Mouse (Mus musculus) liver, embryonic 12.5 days (tissue): ENCODE data around the gene Taf1. TPM values are rescaled to one million over a fixed set of nuclear protein-coding genes. Genes with fewer than 3 reads are reported as not detected.

Experiments used
- ATAC-seq: fragments of 200-750 bp; cut with Nextera tagmentation; 2 replicates; pipeline ENCODE4 v1.8.0; 2017; ENCODE audit warnings: moderate number of reproducible peaks, mild to moderate bottlenecking, moderate library complexity
- H3K27ac ChIP-seq: fragments of 300-500 bp; sonication (generic); 2 replicates; pipeline ENCODE4 v1.5.1; 2016; ENCODE audit warnings: mild to moderate bottlenecking
- H3K27me3 ChIP-seq: fragments of 300-500 bp; sonication (generic); replicated peaks from 2 replicates; pipeline ENCODE4 v1.6.1; 2016; ENCODE audit warnings: mild to moderate bottlenecking, moderate library complexity
- H3K36me3 ChIP-seq: fragments of 300-500 bp; sonication (generic); 2 replicates; pipeline ENCODE4 v1.6.1; 2016; ENCODE audit warnings: mild to moderate bottlenecking, moderate library complexity
- H3K4me1 ChIP-seq: fragments of 300-500 bp; sonication (generic); 2 replicates; pipeline ENCODE4 v1.6.1; 2016
- H3K4me2 ChIP-seq: fragments of 300-500 bp; sonication (generic); 2 replicates; pipeline ENCODE4 v1.6.1; 2016; ENCODE audit warnings: mild to moderate bottlenecking, moderate library complexity
- H3K4me3 ChIP-seq: fragments of 300-500 bp; sonication (generic); 2 replicates; pipeline ENCODE4 v1.5.1; 2016; ENCODE audit warnings: mild to moderate bottlenecking, moderate library complexity
- H3K9ac ChIP-seq: fragments of 300-500 bp; sonication (generic); 2 replicates; pipeline ENCODE4 v1.6.1; 2016; ENCODE audit warnings: mild to moderate bottlenecking, moderate library complexity
- H3K9me3 ChIP-seq: fragments of 300-500 bp; sonication (generic); replicated peaks from 2 replicates; pipeline ENCODE4 v1.6.1; 2016; ENCODE audit warnings: mild to moderate bottlenecking, moderate library complexity
- WGBS: fragments of 180-500 bp; shearing (Covaris S2); methylation state at CpG from one replicate; pipeline ENCODE4 v1.1.7; 2016; ENCODE audit not compliant: insufficient replicate concordance; 5-methylcytosine and 5-hydroxymethylcytosine counted together
- polyA plus RNA-seq: library from polyadenylated mRNA; unstranded; fragments of >200 nt; fragmentation: Nextera tagmentation; extraction: Ambion mirVana; gene quantifications from 2 replicates; pipeline ENCODE4 v1.2.1, GENCODE M21; 2016

Taf1 gene
- polyA plus RNA-seq, 1 experiment from 2014 or later = 11.7 TPM

DNA sequence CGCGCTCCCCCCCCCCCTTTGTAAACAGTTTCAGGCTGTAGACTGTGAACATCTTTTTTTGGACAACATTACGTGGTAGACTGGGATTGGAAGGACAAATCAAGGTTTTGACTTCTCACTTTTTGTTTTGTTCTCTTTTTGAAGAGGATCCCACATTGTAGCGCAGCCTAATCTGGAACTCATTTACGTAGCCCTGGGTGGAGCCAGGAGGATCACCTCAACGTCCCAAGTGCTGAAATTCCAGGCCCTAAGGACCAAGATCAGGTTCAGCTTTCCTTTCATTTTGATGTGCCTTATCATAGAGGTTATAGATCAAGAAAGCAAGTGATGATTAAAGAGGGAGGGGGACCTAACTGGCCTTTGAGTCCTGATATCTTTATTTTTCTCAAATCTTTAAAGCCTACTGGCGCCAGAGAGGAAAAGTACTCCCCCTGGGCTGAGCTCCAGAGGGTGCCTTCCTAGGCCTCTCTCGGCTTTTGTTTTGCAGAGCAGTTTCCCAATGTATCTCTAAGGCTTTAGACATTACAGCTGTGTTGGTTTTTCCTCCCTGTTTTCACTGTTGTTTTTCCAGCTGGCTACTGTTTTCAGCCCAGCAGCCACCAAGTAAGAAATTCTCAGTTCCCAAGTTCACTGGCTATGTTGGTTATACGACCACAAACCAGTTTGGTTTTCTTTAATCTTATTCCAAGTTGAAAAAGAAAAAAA, 104.4 kb downstream of the Taf1 start:
- peaks cover 30% of the 10 kb centered on the region for H3K27me3 ChIP-seq
- H3K4me3 ChIP-seq = no peak overlapping the region
- no peaks in the 10 kb centered on the region for H3K4me1 ChIP-seq
- WGBS = 55% methylated on average over 7 of the region's 9 CpGs
- no peak for ATAC-seq
- H3K9ac ChIP-seq = no peak overlapping the region
- no peaks in the 10 kb centered on the region for H3K9me3 ChIP-seq
- no peak overlapping the region for H3K27ac ChIP-seq
- H3K36me3 ChIP-seq = no peaks in the 10 kb centered on the region
- H3K4me2 ChIP-seq = no peak overlapping the region

DNA sequence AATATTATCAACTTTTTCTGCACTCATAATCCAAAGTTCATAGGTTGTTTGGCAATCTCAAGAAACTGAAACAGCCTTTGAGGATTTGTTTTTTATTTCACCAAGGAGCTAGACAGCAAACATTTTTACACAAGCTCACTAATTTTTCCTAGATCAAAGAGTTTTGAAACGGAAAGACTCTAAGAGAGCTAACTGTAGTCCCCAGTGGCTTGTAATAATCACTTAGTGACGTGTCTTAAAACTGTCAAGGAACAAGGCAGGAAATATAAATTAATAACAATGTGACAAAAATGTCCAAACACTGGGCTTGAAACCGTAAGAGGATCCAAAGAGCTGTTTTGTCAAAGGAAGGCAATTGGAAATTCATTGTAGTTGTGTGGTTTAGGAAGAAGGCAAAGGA, 106.3 kb downstream of the Taf1 start:
- H3K27me3 ChIP-seq = peaks cover 30% of the 10 kb centered on the region
- H3K4me1 ChIP-seq = peaks cover 7% of the 10 kb centered on the region; the same call in 1 of the 2 replicates
- ATAC-seq = no peak
- no peak overlapping the region for H3K27ac ChIP-seq
- WGBS = 36% methylated on average over 3 of the region's 3 CpGs
- peak overlapping the region; percentile 84 for H3K9ac ChIP-seq
- H3K36me3 ChIP-seq = peaks cover 7% of the 10 kb centered on the region
- H3K4me3 ChIP-seq = peak overlapping the region; percentile 73
- H3K9me3 ChIP-seq = no peaks in the 10 kb centered on the region
- peak overlapping the region; percentile 60 for H3K4me2 ChIP-seq

DNA sequence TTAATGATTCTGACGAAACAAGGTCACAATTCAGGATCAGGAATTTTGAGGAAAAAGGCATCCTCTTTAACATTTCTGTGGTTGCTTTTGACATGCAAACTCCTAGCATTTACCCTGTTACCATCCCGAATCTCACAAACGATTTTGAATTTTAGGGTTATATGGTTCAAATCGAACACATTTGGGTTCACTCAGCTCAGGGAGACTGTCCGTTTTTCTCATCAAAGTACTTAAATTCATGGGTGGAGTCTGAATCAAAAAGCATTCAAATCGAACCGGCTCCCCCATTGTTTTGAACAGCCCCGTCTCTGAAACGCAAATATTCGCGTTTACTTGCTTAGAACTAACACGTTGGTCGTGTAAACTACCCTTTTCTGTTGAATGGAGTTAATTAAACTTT, 106.8 kb downstream of the Taf1 start:
- Histone ChIP-seq H3K4me2 (peak overlapping the region; percentile 60), H3K9ac (peak overlapping the region; percentile 84), H3K4me3 (peak overlapping the region; percentile 73), H3K27me3 (peaks cover 30% of the 10 kb centered on the region), H3K36me3 (peaks cover 12% of the 10 kb centered on the region), H3K4me1 (peaks cover 9% of the 10 kb centered on the region; the same call in 1 of the 2 replicates), H3K27ac (peak overlapping the region; percentile 87), H3K9me3 (no peaks in the 10 kb centered on the region)
- ATAC-seq = no peak
- WGBS = 6% methylated on average over 13 of the region's 13 CpGs

DNA sequence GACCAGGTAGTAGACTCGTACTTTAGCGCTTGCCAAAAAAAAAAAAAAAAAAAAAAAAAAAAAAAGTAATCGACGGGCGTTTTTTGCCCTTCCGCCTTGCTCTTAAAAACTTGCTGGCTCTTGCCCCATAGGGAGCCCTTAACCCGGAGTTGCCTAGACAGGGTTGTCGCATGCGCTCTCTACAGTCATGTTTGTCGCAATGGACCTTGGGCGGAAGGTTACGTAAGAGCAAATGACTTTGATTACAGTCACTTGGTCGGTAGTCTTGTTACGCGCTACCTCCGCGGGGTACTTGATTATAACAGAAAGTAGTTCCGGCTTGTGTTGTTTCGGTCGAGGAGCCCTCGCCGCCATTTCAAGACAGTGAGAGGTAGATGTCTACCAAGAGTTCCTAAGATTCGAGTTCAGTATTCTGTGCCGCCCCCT, 107.2 kb downstream of the Taf1 start, which contains the start of gene Ogt:
TSS of gene Ogt (plus strand) at position 320 of the 426 bp plus-strand sequence.
- peaks cover 9% of the 10 kb centered on the region; the same call in 1 of the 2 replicates for H3K4me1 ChIP-seq
- H3K4me2 ChIP-seq = peak within 1 kb of the TSS; percentile 69
- ATAC-seq = peak; percentile 90
- WGBS = 6% methylated on average over 24 of the region's 24 CpGs
- no peaks in the 10 kb centered on the region for H3K9me3 ChIP-seq
- peak within 1 kb of the TSS; percentile 87 for H3K27ac ChIP-seq
- H3K36me3 ChIP-seq = peaks cover 15% of the 10 kb centered on the region
- H3K4me3 ChIP-seq = peak within 1 kb of the TSS; percentile 73
- H3K9ac ChIP-seq = peak within 1 kb of the TSS; percentile 84
- peaks cover 30% of the 10 kb centered on the region for H3K27me3 ChIP-seq

DNA sequence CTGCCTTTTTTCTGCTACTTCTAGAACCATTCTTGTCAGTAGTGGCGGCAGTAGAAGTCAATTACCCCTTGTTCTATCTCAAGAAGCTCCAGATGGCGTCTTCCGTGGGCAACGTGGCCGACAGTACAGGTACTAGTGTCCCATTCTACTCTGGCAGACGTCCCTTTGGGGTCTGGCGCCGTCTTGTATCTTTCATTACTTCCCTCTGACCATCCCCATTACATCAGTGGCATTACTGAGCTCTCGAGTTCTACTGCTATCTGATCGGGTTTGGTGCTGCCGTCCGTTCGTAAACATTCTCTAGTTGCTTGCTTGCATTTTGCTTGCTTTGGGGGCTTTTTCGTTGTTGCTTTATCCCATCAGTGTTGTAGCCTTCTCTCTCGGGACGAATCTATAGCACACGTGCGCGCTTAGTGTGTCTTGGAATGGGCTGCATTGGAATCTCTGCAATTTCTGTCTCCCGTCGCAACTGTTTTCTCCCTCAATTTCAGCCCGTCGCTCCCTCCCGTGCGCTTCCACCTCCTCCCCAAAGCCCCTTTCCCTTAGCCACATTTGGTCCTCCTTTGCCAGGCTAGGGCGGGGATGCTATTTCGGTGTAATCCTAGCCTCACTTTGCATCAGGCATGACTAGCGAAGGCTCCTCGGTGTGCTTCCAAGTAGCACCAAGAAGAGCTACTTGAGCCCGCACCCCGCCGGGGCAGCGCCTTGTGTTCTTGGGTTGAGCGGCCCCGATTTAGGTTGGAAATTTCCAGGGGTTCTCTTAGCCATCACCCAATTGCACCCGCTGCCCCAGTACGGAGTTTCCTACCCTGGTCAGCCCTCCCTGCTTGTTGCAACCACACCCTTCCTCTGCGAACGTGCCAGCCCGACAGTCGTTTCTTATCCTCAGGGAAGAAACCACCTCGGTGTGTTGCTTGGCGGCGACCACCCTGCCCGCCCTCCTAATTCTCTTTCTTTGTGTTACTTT, 107.9 kb downstream of the Taf1 start:
- peak overlapping the region; percentile 87 for H3K27ac ChIP-seq
- peaks cover 19% of the 10 kb centered on the region for H3K36me3 ChIP-seq
- peak; percentile 81 for ATAC-seq
- peaks cover 30% of the 10 kb centered on the region for H3K27me3 ChIP-seq
- H3K9me3 ChIP-seq = no peaks in the 10 kb centered on the region
- peak overlapping the region; percentile 73 for H3K4me3 ChIP-seq
- WGBS = 11% methylated on average over 45 of the region's 45 CpGs
- peak overlapping the region; percentile 84 for H3K9ac ChIP-seq
- peaks cover 12% of the 10 kb centered on the region for H3K4me1 ChIP-seq
- peak overlapping the region; percentile 69 for H3K4me2 ChIP-seq

DNA sequence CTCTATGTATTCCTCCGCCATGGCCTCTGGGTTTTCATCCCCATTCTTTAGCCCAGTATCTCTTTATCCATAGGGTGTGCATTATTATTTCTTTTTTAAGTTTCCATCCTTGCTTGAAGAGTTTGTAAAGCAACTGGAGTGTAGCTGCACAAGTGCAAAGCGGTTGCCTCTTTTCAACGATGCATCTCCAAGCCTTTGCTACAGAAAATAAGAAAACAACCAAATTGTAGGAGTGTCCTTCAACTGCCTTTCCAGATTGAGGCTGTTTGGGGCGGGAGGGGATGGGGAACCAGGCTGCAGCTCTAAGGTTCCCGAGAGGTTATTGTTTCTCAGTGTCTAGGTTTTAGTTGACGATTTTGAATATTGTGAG, 108.6 kb downstream of the Taf1 start:
- Histone ChIP-seq H3K4me1 (peaks cover 17% of the 10 kb centered on the region), H3K27ac (peak overlapping the region; percentile 87), H3K27me3 (peaks cover 30% of the 10 kb centered on the region), H3K4me3 (peak overlapping the region; percentile 73), H3K9me3 (no peaks in the 10 kb centered on the region), H3K9ac (peak overlapping the region; percentile 84), H3K36me3 (peaks cover 24% of the 10 kb centered on the region), H3K4me2 (peak overlapping the region; percentile 69)
- no peak for ATAC-seq
- WGBS = 6% methylated on average over 6 of the region's 6 CpGs

DNA sequence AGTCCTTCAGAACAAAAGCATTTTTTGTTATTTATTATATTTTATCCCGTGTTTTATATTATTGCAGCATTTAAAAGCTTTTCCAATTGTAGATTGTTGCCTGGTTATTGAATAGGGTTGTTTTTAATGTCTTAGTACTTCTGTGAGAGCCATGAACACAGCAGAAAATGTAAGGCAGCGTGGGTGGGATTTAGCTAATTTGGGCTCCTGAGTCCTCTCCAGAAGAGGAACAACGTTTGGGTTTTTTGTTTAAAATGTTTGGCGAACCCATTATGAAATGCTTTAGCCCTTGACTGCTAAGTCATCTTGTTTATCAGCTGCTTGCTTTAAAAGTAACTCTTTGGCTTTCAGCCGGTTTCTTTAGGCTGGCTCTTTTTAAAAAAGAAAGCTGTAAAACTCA, 109.6 kb downstream of the Taf1 start:
- H3K36me3 ChIP-seq = peaks cover 34% of the 10 kb centered on the region
- H3K9me3 ChIP-seq = no peaks in the 10 kb centered on the region
- H3K4me2 ChIP-seq = peak overlapping the region; percentile 69
- H3K4me3 ChIP-seq = peak overlapping the region; percentile 73
- no peak for ATAC-seq
- H3K9ac ChIP-seq = peak overlapping the region; percentile 84
- peak overlapping the region; percentile 45; the same call in 1 of the 2 replicates for H3K27ac ChIP-seq
- peaks cover 30% of the 10 kb centered on the region for H3K27me3 ChIP-seq
- 14% methylated on average over 5 of the region's 5 CpGs for WGBS
- peaks cover 25% of the 10 kb centered on the region for H3K4me1 ChIP-seq

DNA sequence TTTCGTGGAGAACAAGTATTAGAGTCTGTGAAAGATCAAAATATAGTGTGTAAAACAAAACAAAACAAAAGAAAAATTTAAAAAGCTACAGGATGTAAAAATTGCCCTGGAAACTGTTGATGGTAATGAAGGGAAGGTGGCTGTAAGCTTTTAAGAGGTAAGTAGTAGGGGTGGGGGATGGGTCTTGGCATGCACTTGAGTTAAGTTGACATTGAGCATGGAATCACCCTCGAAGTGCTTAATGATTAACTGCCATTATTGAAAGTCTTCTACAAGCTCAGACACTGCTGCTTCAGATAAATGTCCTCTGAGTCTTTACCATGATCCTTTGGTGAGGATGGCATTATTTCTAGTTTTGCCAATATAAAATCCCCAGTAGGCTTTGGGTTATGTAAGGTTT, 112.8 kb downstream of the Taf1 start:
- Histone ChIP-seq H3K27ac (no peak overlapping the region), H3K36me3 (peaks cover 48% of the 10 kb centered on the region), H3K27me3 (peaks cover 10% of the 10 kb centered on the region), H3K4me3 (no peak overlapping the region), H3K4me1 (peaks cover 25% of the 10 kb centered on the region), H3K4me2 (no peak overlapping the region), H3K9me3 (no peaks in the 10 kb centered on the region), H3K9ac (no peak overlapping the region)
- 52% methylated on average over 2 of the region's 2 CpGs for WGBS
- ATAC-seq = no peak

DNA sequence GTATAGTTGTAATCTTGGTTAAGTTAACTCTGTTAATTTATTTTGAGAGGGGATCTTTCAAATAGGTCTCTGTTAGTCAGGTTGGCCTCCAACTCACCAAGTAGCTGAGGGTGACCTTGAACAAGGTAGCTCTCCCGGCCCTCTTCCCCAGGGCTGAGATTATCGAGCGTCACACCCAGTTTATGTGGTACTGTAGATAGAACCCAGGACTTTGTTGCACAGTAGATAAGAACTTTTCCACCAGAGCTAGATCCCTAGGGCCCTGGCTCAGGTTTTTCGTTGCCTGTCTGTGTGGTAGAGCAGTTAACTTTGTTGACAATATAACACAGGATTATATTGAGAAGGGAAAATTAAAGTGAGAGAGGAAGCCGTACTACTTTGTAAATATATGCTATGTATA, 114.1 kb downstream of the Taf1 start:
- WGBS = 54% methylated on average over 5 of the region's 5 CpGs
- H3K9ac ChIP-seq = no peak overlapping the region
- 0 out of 2 replicates have a peak overlapping the region, but pooled peaks have one; percentile 12 for H3K4me2 ChIP-seq
- no peaks in the 10 kb centered on the region for H3K9me3 ChIP-seq
- no peaks in the 10 kb centered on the region; the same call in 1 of the 2 replicates for H3K27me3 ChIP-seq
- H3K4me1 ChIP-seq = peaks cover 25% of the 10 kb centered on the region
- H3K4me3 ChIP-seq = no peak overlapping the region; the same call in 1 of the 2 replicates
- peaks cover 62% of the 10 kb centered on the region for H3K36me3 ChIP-seq
- no peak overlapping the region for H3K27ac ChIP-seq
- ATAC-seq = peak; percentile 93
